Mouse (Mus musculus): ENCODE results near the gene Fam69a.
"Not testable (repeated sequence)": the region's sequence is repeated elsewhere in the genome, so short reads cannot be mapped to it uniquely, and the experiment has no call there.

Gene Fam69a

GRCm38 (mm10) chr5:107942941-107943340 lies 43.9 kb downstream of the Fam69a start:
- DNase-seq, result no peak

- no peak for DNase-seq
Measured at GRCm38 (mm10) chr5:107941222-107941621, 45.7 kb downstream of the Fam69a start.

GRCm38 (mm10) chr5:107939701-107940100 lies 47.2 kb downstream of the Fam69a start:
- DNase-seq, result no peak

GRCm38 (mm10) chr5:107938886-107939285 lies 48.0 kb downstream of the Fam69a start:
- DNase-seq, result no peak

- not testable (repeated sequence) for DNase-seq
Measured at GRCm38 (mm10) chr5:107938483-107938882, 48.4 kb downstream of the Fam69a start.

GRCm38 (mm10) chr5:107936625-107937389 lies 50.1 kb downstream of the Fam69a start:
- no peak for DNase-seq

- DNase-seq, result no peak
Measured at GRCm38 (mm10) chr5:107934770-107935543, 51.9 kb downstream of the Fam69a start.

GRCm38 (mm10) chr5:107933202-107933974 lies 53.5 kb downstream of the Fam69a start:
- peak in 1 of 2 experiments; percentile 32 for DNase-seq

GRCm38 (mm10) chr5:107932556-107932955 lies 54.3 kb downstream of the Fam69a start:
- DNase-seq, result peak; percentile 70

- no peak for DNase-seq
Measured at GRCm38 (mm10) chr5:107926550-107927249, 60.2 kb downstream of the Fam69a start.

GRCm38 (mm10) chr5:107924564-107924963 lies 62.3 kb downstream of the Fam69a start:
- DNase-seq, result peak; percentile 65 to 79

- DNase-seq, result no peak
Measured at GRCm38 (mm10) chr5:107922836-107923235, 64.0 kb downstream of the Fam69a start.

GRCm38 (mm10) chr5:107921400-107922252 lies 65.3 kb downstream of the Fam69a start:
- DNase-seq, result peak; percentile 15 to 62

- DNase-seq, result no peak
Measured at GRCm38 (mm10) chr5:107915280-107915679, 71.6 kb downstream of the Fam69a start.

GRCm38 (mm10) chr5:107911012-107911411 lies 75.9 kb downstream of the Fam69a start:
- no peak for DNase-seq

GRCm38 (mm10) chr5:107910084-107910616 lies 76.7 kb downstream of the Fam69a start:
- DNase-seq, result no peak

GRCm38 (mm10) chr5:107909668-107910067 lies 77.2 kb downstream of the Fam69a start:
- no peak for DNase-seq

GRCm38 (mm10) chr5:107908514-107909110 lies 78.3 kb downstream of the Fam69a start:
- no peak for DNase-seq

GRCm38 (mm10) chr5:107904325-107904724 lies 82.6 kb downstream of the Fam69a start:
- DNase-seq, result no peak

- DNase-seq, result peak in 1 of 2 experiments; percentile 26
Measured at GRCm38 (mm10) chr5:107901014-107901615, 85.8 kb downstream of the Fam69a start.

All from cerebellum, postnatal 25 days (tissue).